Mouse (Mus musculus) CH12F3 (cell line): Measurements from ENCODE around the gene Iqcg.
"Not testable (repeated sequence)": the region's sequence is repeated elsewhere in the genome, so short reads cannot be mapped to it uniquely, and the experiment has no call there.

ENCODE experiments used
- in situ Hi-C: fragments of 300-500 bp; cut with MboI; formaldehyde crosslinking; loops from 2 replicates; pipeline ENCODE4 v1.14.3; 2020; ENCODE audit warnings: low sequenced_read_pairs

The Iqcg gene

GRCm38 (mm10) chr16:33056095-33056785 is at the start of gene Iqcg, which contains the start of gene Rpl35a:
Iqcg (minus strand) TSS chr16:33056218.
Rpl35a (plus strand) TSS chr16:33056453.
- in situ Hi-C loops = no loop called here

DNA sequence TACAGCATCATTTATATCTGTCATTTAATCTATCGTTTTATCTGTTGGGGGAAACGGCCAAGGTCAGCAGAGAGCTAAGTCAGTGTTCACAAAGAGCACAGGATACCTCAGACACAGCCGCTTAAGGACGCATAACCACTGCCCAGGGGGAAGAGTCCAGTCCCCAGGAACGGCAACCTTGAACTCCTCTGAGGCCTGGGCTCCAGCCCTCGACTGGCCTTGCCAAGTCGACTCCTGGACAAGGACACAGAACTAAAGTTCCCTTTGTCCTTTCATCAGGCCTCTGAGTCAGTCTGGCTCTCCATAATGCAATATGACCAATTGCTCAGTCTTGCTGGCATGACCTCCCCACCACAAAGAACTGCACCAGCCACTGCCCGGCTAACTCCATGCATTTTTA is 29.6 kb upstream of the Iqcg start:
- in situ Hi-C loops = no loop called here

DNA sequence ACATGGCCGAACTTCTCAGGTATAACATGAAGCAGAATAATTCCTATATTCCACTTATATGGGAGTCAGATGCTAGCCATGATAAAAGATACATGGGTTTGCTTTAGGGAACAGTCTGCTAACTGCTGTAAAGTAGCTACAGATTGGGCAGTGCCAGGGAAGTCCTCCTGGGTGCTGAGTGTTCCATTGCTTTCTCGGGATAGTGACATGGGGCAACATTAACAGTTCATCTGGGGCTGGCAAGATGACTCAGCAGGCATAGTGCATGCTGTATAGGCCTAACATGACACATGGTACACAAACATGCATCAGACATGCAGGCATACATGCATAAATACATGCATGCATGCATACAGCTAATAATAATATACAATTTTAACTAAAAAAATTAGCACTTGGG is 28.0 kb upstream of the Iqcg start:
- in situ Hi-C loops = no loop called here

GRCm38 (mm10) chr16:33082951-33083350 is 26.9 kb upstream of the Iqcg start:
- in situ Hi-C loops = no loop called here

DNA sequence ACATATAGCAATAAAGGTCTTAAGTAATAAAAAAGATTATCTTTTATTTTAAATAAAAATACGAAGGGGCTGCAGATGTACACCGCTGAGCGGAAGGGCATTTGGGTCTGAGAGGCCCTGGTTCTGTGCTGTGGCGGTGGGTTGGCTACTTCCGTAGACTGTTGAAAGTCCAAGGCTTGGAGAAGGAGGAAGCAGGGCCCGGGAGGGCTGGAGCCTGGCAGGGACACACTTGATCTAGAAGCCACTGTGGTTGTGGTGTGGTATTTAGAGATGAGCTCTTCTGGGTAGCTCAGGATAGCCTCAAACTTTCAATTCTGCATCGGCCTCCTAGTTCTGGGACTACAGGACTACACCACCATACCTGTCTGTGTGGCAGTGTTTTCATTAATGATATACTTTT is 24.0 kb upstream of the Iqcg start:
- in situ Hi-C loops = no loop called here

- in situ Hi-C loops = no loop called here
These were observed 21.1 kb upstream of the Iqcg start for GRCm38 (mm10) chr16:33077069-33077627.

GRCm38 (mm10) chr16:33076078-33076477 is 20.1 kb upstream of the Iqcg start:
- in situ Hi-C loops = no loop called here

- in situ Hi-C loops = no loop called here
These were observed 18.9 kb upstream of the Iqcg start for GRCm38 (mm10) chr16:33074967-33075366.

DNA sequence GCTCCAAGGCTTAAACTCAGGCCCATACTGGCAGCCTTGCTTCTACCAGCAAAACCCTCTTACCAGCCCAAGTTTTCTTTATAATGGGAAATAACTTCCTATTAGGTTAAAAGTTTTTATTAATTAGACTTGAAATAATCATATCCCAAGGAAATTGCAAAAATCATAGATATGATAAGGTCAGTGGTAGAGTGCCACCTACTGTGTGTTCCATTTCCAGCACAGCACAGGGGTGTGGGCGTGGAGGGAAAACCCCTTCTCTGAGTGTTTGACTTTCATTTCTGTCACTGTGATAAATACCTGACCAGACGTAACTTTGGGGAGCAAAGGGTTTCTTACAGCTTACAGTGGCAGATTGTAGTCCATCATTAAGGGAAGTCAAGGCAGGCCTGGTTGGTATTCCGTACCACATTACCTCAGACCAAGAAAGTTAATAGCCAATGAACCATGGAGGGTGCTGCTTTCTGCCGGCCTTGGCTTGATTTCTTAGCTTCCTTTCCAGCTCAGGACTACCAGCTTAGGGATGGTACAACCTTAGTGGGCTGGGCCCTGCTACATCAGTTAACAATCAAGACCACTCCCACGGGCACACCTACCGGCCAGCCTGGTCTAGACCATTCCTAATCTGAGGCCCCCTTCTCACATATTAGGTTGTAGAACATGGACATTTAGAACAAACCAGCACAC is 17.0 kb upstream of the Iqcg start:
- in situ Hi-C loops = no loop called here

DNA sequence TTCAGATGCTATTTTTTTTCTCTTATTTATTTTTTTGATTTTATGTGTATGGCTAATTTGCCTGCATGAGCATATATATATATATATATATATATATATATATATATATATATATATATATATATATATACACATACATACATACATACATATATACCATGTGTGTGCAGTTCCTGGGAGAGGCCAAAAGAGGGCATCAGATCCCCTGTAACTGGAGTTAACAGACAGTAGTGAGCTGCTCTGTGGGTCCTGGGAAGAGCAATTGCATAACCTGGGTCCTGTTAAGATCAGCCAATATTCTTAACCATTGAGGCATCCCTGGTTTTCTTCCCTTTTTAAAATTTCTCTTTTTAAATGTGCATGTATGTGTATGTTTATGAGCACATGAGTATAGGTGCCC is 14.9 kb upstream of the Iqcg start:
- in situ Hi-C loops = no loop called here

DNA sequence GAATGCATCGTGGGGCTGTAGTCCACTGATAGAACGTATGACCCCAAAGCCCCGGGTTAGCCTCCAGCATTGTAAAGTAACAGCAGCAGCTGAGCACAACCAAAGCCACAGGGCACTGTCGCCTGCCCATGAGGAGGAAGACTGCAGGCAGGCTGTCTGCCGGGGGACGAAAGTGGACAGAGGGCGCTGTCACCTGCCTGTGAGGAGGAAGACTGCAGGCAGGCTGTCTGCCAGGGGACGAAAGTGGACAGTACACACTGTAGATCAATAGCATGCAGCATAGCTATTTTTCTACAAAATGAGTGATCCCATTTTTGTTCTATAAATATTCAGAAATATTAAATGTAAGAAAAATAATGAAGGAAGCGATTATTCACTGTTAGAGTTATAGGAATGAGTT is 8.6 kb upstream of the Iqcg start:
- in situ Hi-C loops = no loop called here

- in situ Hi-C loops = no loop called here
These were observed 7.2 kb upstream of the Iqcg start for GRCm38 (mm10) chr16:33063267-33063666.

DNA sequence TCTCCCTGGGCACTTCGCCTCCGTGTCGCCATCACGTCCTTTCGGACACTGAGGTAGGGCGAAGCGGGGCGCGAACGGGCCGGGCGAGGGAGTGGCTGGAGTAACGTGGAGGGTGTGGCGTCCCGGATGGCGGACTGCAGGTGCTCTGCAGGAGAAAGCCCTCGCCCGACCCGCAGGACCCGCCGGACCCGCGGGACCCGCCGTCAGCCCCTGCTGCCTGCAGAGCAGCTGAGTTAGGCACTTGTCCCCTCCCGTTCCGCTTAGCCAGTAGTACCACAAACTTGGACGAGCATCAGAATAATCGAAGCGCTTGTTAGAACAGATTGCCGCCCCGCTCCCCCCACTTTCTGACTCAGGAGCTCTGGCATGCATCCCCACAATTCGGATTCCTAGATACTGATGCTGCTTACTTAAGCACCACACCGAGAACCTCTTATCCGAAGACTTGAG is 6.7 kb upstream of the Iqcg start:
- in situ Hi-C loops = no loop called here

- in situ Hi-C loops = no loop called here
These were observed 6.1 kb upstream of the Iqcg start, which contains the start of gene Lmln for GRCm38 (mm10) chr16:33062024-33062681. Lmln (plus strand) TSS chr16:33062521.

DNA sequence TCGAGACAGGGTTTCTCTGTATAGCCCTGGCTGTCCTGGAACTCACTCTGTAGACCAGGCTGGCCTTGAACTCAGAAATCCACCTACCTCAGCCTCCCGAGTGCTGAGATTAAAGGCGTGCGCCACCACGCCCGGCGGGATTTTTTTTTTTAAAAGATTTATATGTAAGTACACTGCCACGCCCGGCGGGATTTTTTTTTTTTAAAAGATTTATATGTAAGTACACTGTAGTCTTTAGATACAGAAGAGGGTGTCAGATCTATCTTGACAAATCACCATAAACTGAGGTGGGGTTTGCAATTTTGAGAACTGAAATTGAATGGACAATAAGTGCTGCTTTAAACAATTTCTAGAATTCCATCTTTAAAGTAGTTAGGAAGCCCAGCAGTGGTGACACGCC is 5.4 kb upstream of the Iqcg start:
- in situ Hi-C loops = no loop called here

- in situ Hi-C loops = no loop called here
These were observed 4.9 kb upstream of the Iqcg start for GRCm38 (mm10) chr16:33060926-33061325.

DNA sequence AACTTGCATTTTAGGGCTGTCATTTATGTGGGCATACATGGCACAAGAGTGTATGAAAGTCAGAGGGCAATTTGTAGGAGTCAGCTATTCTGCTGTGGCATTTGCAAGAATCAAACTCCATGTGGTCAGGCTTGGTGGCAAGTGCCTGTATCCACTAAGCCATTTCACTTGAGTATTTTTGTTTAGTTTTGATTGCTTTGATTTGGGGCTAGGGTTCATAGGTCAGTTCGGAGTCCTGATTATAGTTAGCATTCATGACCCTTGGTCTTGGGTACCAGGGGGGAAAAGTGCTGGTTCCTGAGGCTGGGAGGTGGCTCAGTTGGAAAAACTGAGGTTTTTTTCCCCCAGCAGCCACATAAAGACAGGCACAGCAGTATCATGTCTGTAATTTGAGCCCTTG is 3.5 kb upstream of the Iqcg start:
- in situ Hi-C loops = no loop called here

GRCm38 (mm10) chr16:33058656-33059055 is 2.6 kb upstream of the Iqcg start:
- in situ Hi-C loops = not testable (repeated sequence)

- in situ Hi-C loops = no loop called here
These were observed 2.0 kb upstream of the Iqcg start for GRCm38 (mm10) chr16:33058033-33058432.

DNA sequence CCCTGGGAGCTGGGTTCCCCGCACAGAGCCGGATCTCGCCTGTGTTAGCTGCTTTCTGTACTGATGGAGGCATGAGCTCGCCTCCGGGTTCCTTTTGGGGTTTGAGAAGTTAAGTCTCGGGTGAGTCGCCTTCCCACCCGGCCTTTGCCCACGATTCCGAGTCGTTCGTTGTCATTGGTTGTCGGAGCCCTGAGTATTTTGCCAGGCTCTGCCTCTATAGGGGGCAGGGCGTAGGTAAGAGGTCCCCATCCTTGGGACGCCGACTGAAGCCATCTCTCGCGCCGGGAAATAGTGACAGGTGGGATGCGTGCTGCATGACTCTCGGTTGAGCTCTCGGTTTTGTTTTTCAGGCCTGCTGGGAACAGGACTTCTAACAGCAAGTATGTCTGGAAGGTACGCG is 768 bp upstream of the Iqcg start:
- in situ Hi-C loops = no loop called here

- in situ Hi-C loops = no loop called here
These were observed 363 bp downstream of the Iqcg start for GRCm38 (mm10) chr16:33055655-33056054.

GRCm38 (mm10) chr16:33054927-33055326 is 1.1 kb downstream of the Iqcg start:
- in situ Hi-C loops = not testable (repeated sequence)
